Mouse (Mus musculus): ENCODE measurements around the gene Wdr81.

- TF ChIP-seq POLR2A (IDR thresholded peaks at IDR 0.05; ENCODE audit: insufficient read length, low read depth) (no peak), MYOD1 (IDR thresholded peaks at IDR 0.05; ENCODE audit: control insufficient read depth in 1 of 3, insufficient read length in 2 of 3, low read depth in 2 of 3) (no peak), E2F4 (IDR thresholded peaks at IDR 0.05; ENCODE audit: insufficient read depth) (no peak), TCF12 (IDR thresholded peaks at IDR 0.05; ENCODE audit: insufficient read depth, poor library complexity, severe bottlenecking) (no peak), CEBPB (IDR thresholded peaks at IDR 0.05; ENCODE audit: insufficient read depth, poor library complexity, severe bottlenecking) (no peak), USF1 (IDR thresholded peaks at IDR 0.05; ENCODE audit: low read depth) (no peak), MYOG (IDR thresholded peaks at IDR 0.05; ENCODE audit: control insufficient read depth in 1 of 3, insufficient read depth in 1 of 3, insufficient read length in 2 of 3, low read depth in 2 of 3) (no peak)
These were observed 58.9 kb downstream of the Wdr81 start for GRCm38 (mm10) chr11:75395611-75396010.
